Mouse (Mus musculus) limb, embryonic 14.5 days (tissue): ENCODE measurements around the gene Ptprg. TPM values are rescaled to one million over a fixed set of nuclear protein-coding genes. Genes with fewer than 3 reads are reported as not detected.

Source experiments
- ATAC-seq: fragments of 200-750 bp; cut with Nextera tagmentation; 2 replicates; pipeline ENCODE4 v1.8.0; 2017; ENCODE audit warnings: low read depth, moderate number of reproducible peaks, moderate TSS enrichment; ENCODE audit not compliant: low FRiP score
- DNase-seq: peaks from one replicate; pipeline ENCODE4 v3.0.0-alpha.2; 2015; ENCODE audit warnings: low spot score
- H3K27ac ChIP-seq: fragments of 300-500 bp; sonication (generic); replicated peaks from 2 replicates; pipeline ENCODE4 v1.5.1; 2014; ENCODE audit warnings: low read depth, mild to moderate bottlenecking, low read length, moderate library complexity, mixed read lengths
- H3K27me3 ChIP-seq: fragments of 300-500 bp; sonication (generic); 2 replicates; pipeline ENCODE4 v1.6.1; 2014; ENCODE audit warnings: low read length, mixed read lengths; ENCODE audit not compliant: control insufficient read depth, insufficient read depth
- H3K36me3 ChIP-seq: fragments of 300-500 bp; sonication (generic); 2 replicates; pipeline ENCODE4 v1.6.1; 2014; ENCODE audit warnings: mild to moderate bottlenecking, low read length, moderate library complexity, mixed read lengths; ENCODE audit not compliant: control insufficient read depth, insufficient read depth
- H3K4me1 ChIP-seq: fragments of 300-500 bp; sonication (generic); 2 replicates; pipeline ENCODE4 v1.6.1; 2014; ENCODE audit warnings: antibody characterized with exemption, low read length, mixed read lengths; ENCODE audit not compliant: control insufficient read depth, insufficient read depth
- H3K4me2 ChIP-seq: fragments of 300-500 bp; sonication (generic); replicated peaks from 2 replicates; pipeline ENCODE4 v1.6.1; 2014; ENCODE audit warnings: low read depth, mild to moderate bottlenecking, low read length, moderate library complexity; ENCODE audit not compliant: severe bottlenecking
- H3K4me3 ChIP-seq: fragments of 300-500 bp; sonication (generic); replicated peaks from 2 replicates; pipeline ENCODE4 v1.5.1; 2014; ENCODE audit warnings: low read length
- H3K9ac ChIP-seq: fragments of 300-500 bp; sonication (generic); 2 replicates; pipeline ENCODE4 v1.6.1; 2014; ENCODE audit warnings: mild to moderate bottlenecking, low read depth, low read length, moderate library complexity; ENCODE audit not compliant: severe bottlenecking
- H3K9me3 ChIP-seq: fragments of 300-500 bp; sonication (generic); 2 replicates; pipeline ENCODE4 v1.6.1; 2016; ENCODE audit warnings: low read length; ENCODE audit not compliant: control insufficient read depth
- POLR2A ChIP-seq: fragments of 200-500 bp; IDR thresholded peaks from 2 replicates; pipeline ENCODE4 v1.8.0; 2012; ENCODE audit warnings: inconsistent platforms, mild to moderate bottlenecking, moderate library complexity, borderline replicate concordance; ENCODE audit not compliant: insufficient read depth, insufficient read length; ENCODE audit errors: extremely low read depth
- WGBS: fragments of 180-500 bp; shearing (Covaris S2); extraction: QIAGEN DNeasy Blood & Tissue Kit; methylation state at CpG from one replicate; pipeline ENCODE4 v1.1.7; 2014; 5-methylcytosine and 5-hydroxymethylcytosine counted together
- polyA plus RNA-seq, 2 experiments: library from polyadenylated mRNA; depleted of rRNA in 1 of 2; stranded (reverse) in 1 of 2; unstranded in 1 of 2; fragments of >200 nt; fragmentation: Nextera tagmentation in 1 of 2; extraction: Ambion mirVana in 1 of 2; gene quantifications; 2 replicates each; pipeline versions ENCODE4 v1.2.1 to v1.2.3; 2012 to 2014

Gene Ptprg
- polyA plus RNA-seq, 2 experiments, result 25.5 to 28.6 TPM

GRCm38 (mm10) chr14:12027247-12027646, 473.9 kb downstream of the Ptprg start:
- ATAC-seq (no peak), DNase-seq (no peak)
- no peaks in the 10 kb centered on the region for H3K36me3 ChIP-seq
- no peak overlapping the region for H3K27ac ChIP-seq
- H3K9me3 ChIP-seq, result no peaks in the 10 kb centered on the region
- 75% methylated on average over 8 of the region's 8 CpGs for WGBS
- no peak overlapping the region for H3K4me3 ChIP-seq
- no peak for TF ChIP-seq POLR2A
- no peaks in the 10 kb centered on the region for H3K27me3 ChIP-seq
- peaks cover 10% of the 10 kb centered on the region; the same call in 1 of the 2 replicates for H3K4me1 ChIP-seq
- H3K4me2 ChIP-seq, result no peak overlapping the region
- H3K9ac ChIP-seq, result no peak overlapping the region

DNA sequence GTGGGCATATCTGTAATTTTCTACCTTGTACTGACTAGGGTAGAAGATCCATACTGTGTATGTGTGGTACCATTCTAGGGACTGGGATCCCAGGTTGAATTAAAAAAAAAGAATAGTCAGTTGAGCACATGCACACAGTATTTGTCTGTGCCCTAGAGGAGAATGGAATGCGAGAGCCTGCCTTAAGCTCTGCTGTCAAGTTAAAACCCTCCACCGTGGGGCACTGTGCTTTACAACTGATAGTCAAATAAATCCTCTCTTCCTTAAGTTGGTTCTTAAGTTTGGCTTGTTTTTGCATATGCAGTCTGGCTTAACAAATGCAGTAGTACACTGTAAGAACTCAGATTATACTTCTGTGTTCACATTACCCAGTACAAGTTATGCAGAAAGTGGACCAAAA, 476.6 kb downstream of the Ptprg start:
- Histone ChIP-seq H3K27ac (no peak overlapping the region), H3K9ac (no peak overlapping the region), H3K36me3 (no peaks in the 10 kb centered on the region), H3K4me2 (no peak overlapping the region), H3K4me3 (no peak overlapping the region), H3K27me3 (no peaks in the 10 kb centered on the region), H3K9me3 (no peaks in the 10 kb centered on the region), H3K4me1 (peaks cover 10% of the 10 kb centered on the region; the same call in 1 of the 2 replicates)
- WGBS, result 59% methylated on average over 2 of the region's 2 CpGs
- TF ChIP-seq POLR2A, result no peak
- ATAC-seq (no peak), DNase-seq (no peak)

DNA sequence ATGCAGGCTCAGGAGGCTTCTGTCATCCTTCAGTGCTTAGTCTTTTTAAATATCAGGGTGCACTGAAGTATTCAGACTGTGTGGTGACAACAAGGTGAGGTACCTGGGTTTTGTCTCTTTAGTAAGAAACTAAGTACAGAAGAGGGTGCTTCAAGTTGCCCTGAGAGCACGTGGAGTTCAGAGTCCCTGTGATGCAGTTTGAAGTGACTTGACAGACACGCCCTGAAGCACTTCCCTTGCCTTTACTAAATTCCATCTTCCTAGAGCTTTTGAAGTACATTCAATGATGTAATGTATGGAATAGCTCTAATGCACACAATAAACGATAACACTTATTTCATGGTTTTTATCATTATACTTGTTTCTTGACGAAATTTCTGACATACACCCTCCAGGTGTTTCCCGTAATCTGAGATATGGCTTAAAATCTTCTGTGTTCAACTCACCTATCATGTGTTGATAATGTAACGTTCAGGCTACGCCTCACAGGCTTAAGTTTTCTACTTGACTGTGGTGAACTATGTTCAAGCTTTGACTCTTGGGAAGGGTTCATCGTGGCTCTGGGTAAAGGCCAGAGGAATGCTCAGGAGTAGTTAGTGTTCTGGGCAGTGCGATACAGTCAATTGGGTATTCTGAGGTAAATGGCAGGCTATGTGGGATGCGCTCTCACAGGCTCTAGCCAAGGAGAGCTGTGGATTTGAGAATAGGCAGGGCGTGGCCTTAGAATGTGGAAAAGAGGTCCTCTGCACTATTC, 483.4 kb downstream of the Ptprg start:
- DNase-seq (no peak), ATAC-seq (no peak)
- H3K27me3 ChIP-seq, result no peaks in the 10 kb centered on the region

DNA sequence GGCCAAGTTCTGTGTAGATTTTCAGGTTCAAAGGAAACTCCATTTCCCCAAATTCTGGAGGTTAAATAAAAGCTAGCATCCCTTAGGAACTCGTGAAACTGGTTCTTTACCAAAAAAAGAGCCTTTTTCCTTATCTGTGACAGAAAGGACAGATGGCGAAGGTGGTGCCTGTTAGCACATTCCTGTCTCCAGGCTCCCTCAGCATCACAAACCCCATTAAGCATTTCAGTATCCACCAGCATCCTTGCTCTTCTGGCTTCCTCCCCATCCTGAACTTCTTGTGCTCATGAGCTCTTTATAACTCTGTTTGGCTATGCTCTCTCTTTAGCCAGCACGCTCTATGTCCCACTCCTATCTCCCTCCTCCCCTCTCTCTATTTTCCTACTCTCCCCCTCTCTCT, 486.4 kb downstream of the Ptprg start:
- no peak for TF ChIP-seq POLR2A
- ATAC-seq (no peak), DNase-seq (no peak)
- no peaks in the 10 kb centered on the region for H3K9me3 ChIP-seq
- no peaks in the 10 kb centered on the region for H3K4me1 ChIP-seq
- no peak overlapping the region for H3K27ac ChIP-seq
- no peaks in the 10 kb centered on the region for H3K36me3 ChIP-seq
- no peak overlapping the region for H3K4me3 ChIP-seq
- 78% methylated on average over 3 of the region's 3 CpGs for WGBS
- H3K4me2 ChIP-seq, result no peak overlapping the region
- no peak overlapping the region for H3K9ac ChIP-seq
- H3K27me3 ChIP-seq, result no peaks in the 10 kb centered on the region

More for the DNA sequence above, 483.4 kb downstream of the Ptprg start:
- no peak for TF ChIP-seq POLR2A
- Histone ChIP-seq H3K4me1 (no peaks in the 10 kb centered on the region), H3K4me3 (no peak overlapping the region), H3K9me3 (no peaks in the 10 kb centered on the region), H3K36me3 (no peaks in the 10 kb centered on the region), H3K9ac (no peak overlapping the region), H3K4me2 (no peak overlapping the region), H3K27ac (no peak overlapping the region)
- 77% methylated on average over 11 of the region's 11 CpGs for WGBS

- H3K36me3 ChIP-seq, result no peaks in the 10 kb centered on the region
- no peak overlapping the region for H3K9ac ChIP-seq
- no peak for TF ChIP-seq POLR2A
- no peak overlapping the region for H3K4me2 ChIP-seq
- no peaks in the 10 kb centered on the region for H3K9me3 ChIP-seq
- ATAC-seq (no peak), DNase-seq (no peak)
- H3K27ac ChIP-seq, result no peak overlapping the region
- no peak overlapping the region for H3K4me3 ChIP-seq
- H3K4me1 ChIP-seq, result no peaks in the 10 kb centered on the region
- 89% methylated on average over 6 of the region's 6 CpGs for WGBS
- no peaks in the 10 kb centered on the region for H3K27me3 ChIP-seq
Observed at GRCm38 (mm10) chr14:12041566-12041965, 488.2 kb downstream of the Ptprg start.
